Mouse (Mus musculus) embryonic fibroblast, embryonic 13.5 days (primary cell): ENCODE results near the gene Map3k19.

Experiments
- CTCF ChIP-seq: IDR thresholded peaks from 2 replicates; pipeline ENCODE4 v1.5.1; 2011; ENCODE audit warnings: mild to moderate bottlenecking, control low read depth, low read length, moderate library complexity, borderline replicate concordance; ENCODE audit not compliant: insufficient read depth
- POLR2A ChIP-seq: IDR thresholded peaks from 2 replicates; pipeline ENCODE4 v1.6.1; 2011; ENCODE audit warnings: low read depth, mild to moderate bottlenecking, control low read depth, low read length, moderate library complexity

DNA sequence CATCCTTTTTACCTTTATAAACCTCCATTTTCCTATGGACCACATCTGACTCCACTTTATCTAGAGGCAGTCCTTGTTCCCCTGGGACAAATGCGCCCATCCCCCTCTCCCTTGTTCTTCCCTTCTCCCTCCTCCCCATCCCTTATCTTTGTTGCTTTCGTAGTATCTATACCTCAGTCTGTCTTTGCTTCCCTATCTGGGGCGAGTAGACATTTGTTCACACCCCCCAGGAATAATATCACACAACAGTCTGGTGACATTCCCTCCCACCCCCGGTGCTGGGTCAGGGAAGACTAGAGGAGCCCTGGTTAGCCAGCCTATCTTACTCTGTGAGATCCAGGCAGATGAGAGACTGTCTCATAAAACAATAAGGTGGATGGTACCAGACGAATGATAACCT, 9.4 kb downstream of the Map3k19 start:
- TF ChIP-seq POLR2A (no peak), CTCF (no peak)
